Mouse (Mus musculus) midbrain, postnatal 0 days (tissue): ENCODE results near the gene Tmem44. TPM values are rescaled to one million over a fixed set of nuclear protein-coding genes. Genes with fewer than 3 reads are reported as not detected.

Experiments used
- ATAC-seq: fragments of 200-750 bp; cut with Nextera tagmentation; 2 replicates; pipeline ENCODE4 v1.8.0; 2017; ENCODE audit warnings: moderate number of reproducible peaks, mild to moderate bottlenecking, moderate TSS enrichment, moderate library complexity; ENCODE audit not compliant: low FRiP score
- DNase-seq: peaks from one replicate; pipeline ENCODE4 v3.0.0-alpha.2; 2015; ENCODE audit warnings: low spot score
- H3K27ac ChIP-seq: fragments of 300-500 bp; sonication (generic); 2 replicates; pipeline ENCODE4 v1.5.1; 2014; ENCODE audit warnings: low read depth, mild to moderate bottlenecking, low read length, mixed read lengths
- H3K27me3 ChIP-seq: fragments of 300-500 bp; sonication (generic); 2 replicates; pipeline ENCODE4 v1.6.1; 2014; ENCODE audit warnings: low read length, control low read depth, mixed read lengths; ENCODE audit not compliant: insufficient read depth
- H3K36me3 ChIP-seq: fragments of 300-500 bp; sonication (generic); 2 replicates; pipeline ENCODE4 v1.6.1; 2014; ENCODE audit warnings: low read length, control low read depth, mixed read lengths; ENCODE audit not compliant: insufficient read depth
- H3K4me1 ChIP-seq: fragments of 300-500 bp; sonication (generic); 2 replicates; pipeline ENCODE4 v1.6.1; 2014; ENCODE audit warnings: mild to moderate bottlenecking, control low read depth, antibody characterized with exemption, low read length, mixed read lengths; ENCODE audit not compliant: insufficient read depth
- H3K4me2 ChIP-seq: fragments of 300-500 bp; sonication (generic); 2 replicates; pipeline ENCODE4 v1.6.1; 2014; ENCODE audit warnings: low read depth, mild to moderate bottlenecking, low read length, mixed read lengths; ENCODE audit not compliant: poor library complexity, severe bottlenecking
- H3K4me3 ChIP-seq: fragments of 300-500 bp; sonication (generic); 2 replicates; pipeline ENCODE4 v1.5.1; 2014; ENCODE audit warnings: low read depth, mild to moderate bottlenecking, low read length, moderate library complexity
- H3K9ac ChIP-seq: fragments of 300-500 bp; sonication (generic); replicated peaks from 2 replicates; pipeline ENCODE4 v1.6.1; 2014; ENCODE audit warnings: mild to moderate bottlenecking, low read length, moderate library complexity, mixed read lengths; ENCODE audit not compliant: poor library complexity, severe bottlenecking
- H3K9me3 ChIP-seq: fragments of 300-500 bp; sonication (generic); 2 replicates; pipeline ENCODE4 v1.6.1; 2016; ENCODE audit warnings: low read length, control low read depth
- CTCF ChIP-seq: IDR thresholded peaks from 2 replicates; pipeline ENCODE4 v1.5.1; 2016; ENCODE audit warnings: antibody characterized with exemption, mild to moderate bottlenecking
- WGBS: fragments of 180-500 bp; shearing (Covaris S2); extraction: QIAGEN DNeasy Blood & Tissue Kit; methylation state at CpG from one replicate; pipeline ENCODE4 v1.1.7; 2014; 5-methylcytosine and 5-hydroxymethylcytosine counted together
- polyA plus RNA-seq: library from polyadenylated mRNA; unstranded; fragments of >200 nt; fragmentation: Nextera tagmentation; extraction: Ambion mirVana; gene quantifications from 2 replicates; pipeline ENCODE4 v1.2.1, GENCODE M21; 2015
- total RNA-seq: library from RNA; depleted of rRNA; stranded (reverse); fragments of >200 nt; gene quantifications from 2 replicates; pipeline ENCODE4 v1.2.3, GENCODE M21; 2014

Gene Tmem44
- total and polyA plus RNA-seq, 2 experiments from 2014 or later, result 64.3 to 114 TPM

- no peak for ATAC-seq
- 92% methylated on average over 4 of the region's 4 CpGs for WGBS
- Histone ChIP-seq H3K9me3 (no peaks in the 10 kb centered on the region), H3K36me3 (peaks cover 44% of the 10 kb centered on the region), H3K4me2 (no peak overlapping the region), H3K27me3 (no peaks in the 10 kb centered on the region), H3K27ac (no peak overlapping the region), H3K4me3 (no peak overlapping the region), H3K9ac (no peak overlapping the region), H3K4me1 (no peaks in the 10 kb centered on the region)
- no peak for TF ChIP-seq CTCF
- no peak for DNase-seq
Observed at GRCm38 (mm10) chr16:30560601-30561000, 10.0 kb upstream of the Tmem44 start.

- H3K9me3 ChIP-seq, result peaks cover 6% of the 10 kb centered on the region; the same call in 1 of the 2 replicates
- H3K9ac ChIP-seq, result no peak overlapping the region
- no peak overlapping the region for H3K27ac ChIP-seq
- no peak for TF ChIP-seq CTCF
- H3K36me3 ChIP-seq, result peaks cover 35% of the 10 kb centered on the region
- no peak overlapping the region for H3K4me3 ChIP-seq
- DNase-seq (no peak), ATAC-seq (no peak)
- H3K4me1 ChIP-seq, result no peaks in the 10 kb centered on the region
- no peaks in the 10 kb centered on the region for H3K27me3 ChIP-seq
- no peak overlapping the region for H3K4me2 ChIP-seq
- WGBS, result 89% methylated on average over 5 of the region's 5 CpGs
Observed at GRCm38 (mm10) chr16:30559312-30559992, 8.8 kb upstream of the Tmem44 start.

GRCm38 (mm10) chr16:30554109-30554508, 3.5 kb upstream of the Tmem44 start:
- 97% methylated on average over 8 of the region's 8 CpGs for whole genome bisulfite sequencing
- Histone ChIP-seq H3K4me2 (no peak overlapping the region), H3K4me1 (peaks cover 6% of the 10 kb centered on the region), H3K36me3 (no peaks in the 10 kb centered on the region), H3K4me3 (no peak overlapping the region), H3K27me3 (no peaks in the 10 kb centered on the region), H3K9me3 (peaks cover 6% of the 10 kb centered on the region; the same call in 1 of the 2 replicates), H3K9ac (no peak overlapping the region), H3K27ac (no peak overlapping the region)
- no peak for TF ChIP-seq CTCF
- DNase-seq (no peak), ATAC-seq (no peak)

- Histone ChIP-seq H3K9me3 (peaks cover 6% of the 10 kb centered on the region; the same call in 1 of the 2 replicates), H3K36me3 (no peaks in the 10 kb centered on the region), H3K27me3 (no peaks in the 10 kb centered on the region), H3K4me3 (no peak overlapping the region), H3K4me1 (peaks cover 15% of the 10 kb centered on the region), H3K4me2 (no peak overlapping the region), H3K9ac (no peak overlapping the region), H3K27ac (peak overlapping the region; percentile 43; the same call in 1 of the 2 replicates)
- peak; percentile 92 for DNase-seq
- peak; percentile 33 for ATAC-seq
- TF ChIP-seq CTCF, result no peak
- 19% methylated on average over 11 of the region's 11 CpGs for WGBS
Observed at GRCm38 (mm10) chr16:30552621-30553338, 2.1 kb upstream of the Tmem44 start.

- H3K36me3 ChIP-seq, result peaks cover 15% of the 10 kb centered on the region; the same call in 1 of the 2 replicates
- peak overlapping the region; percentile 76 for H3K4me2 ChIP-seq
- peak; percentile 92 for TF ChIP-seq CTCF
- H3K9ac ChIP-seq, result peak overlapping the region; percentile 97
- H3K4me1 ChIP-seq, result peaks cover 15% of the 10 kb centered on the region
- ATAC-seq, result peak; percentile 89
- DNase-seq, result peak; percentile 68
- H3K27ac ChIP-seq, result peak overlapping the region; percentile 96
- peak overlapping the region; percentile 87 for H3K4me3 ChIP-seq
- no peaks in the 10 kb centered on the region for H3K27me3 ChIP-seq
- peaks cover 4% of the 10 kb centered on the region; the same call in 1 of the 2 replicates for H3K9me3 ChIP-seq
- under 1% methylated on average over 61 of the region's 63 CpGs for WGBS
Observed at GRCm38 (mm10) chr16:30549966-30550747, 485 bp downstream of the Tmem44 start.
